Mouse (Mus musculus): ENCODE results near the gene Sytl2. TPM values are rescaled to one million over a fixed set of nuclear protein-coding genes. Genes with fewer than 3 reads are reported as not detected.

The Sytl2 gene
- total RNA-seq, 2 experiments from 2014 or later, result not detected

DNA sequence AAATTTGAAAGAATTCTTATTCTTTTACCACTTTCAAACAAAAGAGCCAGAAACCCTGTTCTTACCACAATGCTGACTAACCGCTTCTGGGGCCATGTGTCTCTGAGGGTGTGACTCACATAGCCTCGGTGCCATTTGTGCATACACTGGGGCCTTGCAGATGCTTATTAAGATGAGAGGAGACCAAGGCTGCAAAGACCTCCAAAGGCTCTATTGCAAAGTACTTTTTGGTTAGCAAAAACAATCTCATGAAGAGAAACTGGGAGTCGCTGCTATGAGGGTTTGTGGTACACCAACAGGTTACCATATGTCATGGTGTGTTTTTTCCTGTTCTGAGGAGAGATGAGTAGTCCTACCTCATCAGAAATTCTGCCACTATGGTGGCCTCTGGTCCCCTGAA lies 53.4 kb downstream of the Sytl2 start:
- no peak for ATAC-seq (replicated peaks; ENCODE audit: poor library complexity, severe bottlenecking)

DNA sequence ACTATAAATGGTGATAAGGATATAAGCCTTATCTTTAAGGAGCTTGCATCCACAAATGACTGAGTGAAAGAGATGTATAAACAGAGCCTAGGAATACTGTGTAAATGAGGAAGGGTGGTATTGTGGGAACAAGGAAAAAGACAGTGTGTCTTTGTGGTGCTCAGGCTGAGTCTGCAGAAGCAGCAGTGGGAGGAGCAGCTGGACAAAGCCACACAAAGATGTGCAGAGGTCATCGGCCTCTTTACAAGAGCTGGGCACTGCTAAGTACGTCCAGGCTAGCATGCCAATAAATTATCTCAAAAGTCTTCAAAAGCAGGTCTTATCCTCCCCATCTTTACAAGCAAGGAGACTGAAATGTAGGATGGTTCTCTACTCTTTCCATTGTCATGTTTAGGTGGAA lies 53.9 kb downstream of the Sytl2 start:
- no peak for ATAC-seq (replicated peaks; ENCODE audit: poor library complexity, severe bottlenecking)

GRCm38 (mm10) chr7:90362788-90363187 lies 60.7 kb downstream of the Sytl2 start:
- ATAC-seq (replicated peaks; ENCODE audit: poor library complexity, severe bottlenecking), result peak; percentile 79

- ATAC-seq (replicated peaks; ENCODE audit: poor library complexity, severe bottlenecking), result peak; percentile 88
Measured at GRCm38 (mm10) chr7:90370071-90370851, 68.2 kb downstream of the Sytl2 start.

DNA sequence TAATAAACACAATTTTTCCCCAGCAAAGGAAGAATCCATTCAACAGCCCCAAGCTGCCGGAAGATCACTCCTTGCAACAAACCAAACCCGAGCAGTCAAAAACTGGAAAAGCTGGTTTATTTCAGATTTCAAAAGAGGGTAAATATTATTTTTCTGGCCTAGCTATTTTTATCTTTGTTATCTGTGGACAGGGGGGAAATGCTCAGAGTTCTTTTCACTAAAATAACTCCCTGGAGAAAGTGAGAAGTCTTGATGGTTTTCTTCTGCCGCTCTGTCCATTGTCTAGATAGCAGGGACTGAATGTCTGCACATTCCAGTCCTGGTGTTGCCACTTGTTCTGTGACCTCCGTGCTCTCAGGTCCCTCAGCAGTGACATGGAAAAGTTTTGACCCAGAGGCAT lies 70.8 kb downstream of the Sytl2 start:
- ATAC-seq (replicated peaks; ENCODE audit: poor library complexity, severe bottlenecking), result no peak

DNA sequence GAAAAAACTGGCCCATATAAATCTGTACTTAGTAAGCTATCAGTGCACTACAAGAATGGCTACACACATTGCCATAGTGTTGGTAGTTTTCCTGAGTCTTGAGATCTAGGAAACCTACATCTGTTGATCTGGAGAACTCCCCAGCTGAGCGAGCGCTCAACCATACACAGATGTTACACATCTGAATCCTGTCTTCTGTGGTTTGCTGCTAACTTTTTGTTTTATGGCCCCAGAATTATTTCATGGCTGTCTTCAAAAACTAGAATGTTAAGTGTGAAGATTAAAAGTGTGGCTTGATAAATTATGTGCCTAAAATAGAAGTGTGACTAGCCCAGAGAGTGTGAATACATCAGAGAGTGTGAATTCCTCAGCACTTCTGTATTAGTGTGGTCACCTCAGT lies 82.4 kb downstream of the Sytl2 start:
- ATAC-seq (replicated peaks; ENCODE audit: poor library complexity, severe bottlenecking), result no peak

- ATAC-seq (replicated peaks; ENCODE audit: poor library complexity, severe bottlenecking), result no peak
Measured at GRCm38 (mm10) chr7:90386885-90387459, 84.9 kb downstream of the Sytl2 start.

DNA sequence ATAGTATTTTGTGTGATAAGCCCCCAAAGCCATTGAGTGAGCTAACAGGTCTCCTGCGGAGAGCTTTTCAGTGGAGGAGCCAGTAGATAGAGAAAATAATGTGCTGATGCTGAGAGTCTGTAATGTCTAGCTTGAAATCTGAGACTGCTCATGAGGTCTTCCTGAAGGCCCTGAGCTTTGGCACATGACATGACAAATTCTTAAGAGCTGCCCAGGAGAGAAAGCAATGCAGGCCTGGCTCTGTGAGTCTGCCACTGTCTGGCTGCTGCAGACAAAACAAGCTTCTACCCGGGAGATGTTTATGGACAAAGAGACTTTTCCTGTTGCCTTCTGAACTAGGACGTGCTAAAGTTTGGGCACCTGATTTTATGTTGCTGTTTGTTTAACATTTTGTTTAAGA lies 87.7 kb downstream of the Sytl2 start:
- no peak for ATAC-seq (replicated peaks; ENCODE audit: poor library complexity, severe bottlenecking)

GRCm38 (mm10) chr7:90395073-90395472 lies 93.0 kb downstream of the Sytl2 start:
- no peak for ATAC-seq (replicated peaks; ENCODE audit: poor library complexity, severe bottlenecking)

- ATAC-seq (replicated peaks; ENCODE audit: poor library complexity, severe bottlenecking), result no peak
Measured at GRCm38 (mm10) chr7:90395928-90396327, 93.9 kb downstream of the Sytl2 start.

GRCm38 (mm10) chr7:90409934-90410333 lies 107.9 kb downstream of the Sytl2 start:
- ATAC-seq (replicated peaks; ENCODE audit: poor library complexity, severe bottlenecking), result peak; percentile 96

- ATAC-seq (replicated peaks; ENCODE audit: poor library complexity, severe bottlenecking), result peak; percentile 100
Measured at GRCm38 (mm10) chr7:90426020-90427001, 124.3 kb downstream of the Sytl2 start, which contains the start of gene Ccdc89. Ccdc89 (plus strand) TSS chr7:90426577.

- ATAC-seq (replicated peaks; ENCODE audit: poor library complexity, severe bottlenecking), result no peak
Measured at GRCm38 (mm10) chr7:90427006-90427405, 125.0 kb downstream of the Sytl2 start.

DNA sequence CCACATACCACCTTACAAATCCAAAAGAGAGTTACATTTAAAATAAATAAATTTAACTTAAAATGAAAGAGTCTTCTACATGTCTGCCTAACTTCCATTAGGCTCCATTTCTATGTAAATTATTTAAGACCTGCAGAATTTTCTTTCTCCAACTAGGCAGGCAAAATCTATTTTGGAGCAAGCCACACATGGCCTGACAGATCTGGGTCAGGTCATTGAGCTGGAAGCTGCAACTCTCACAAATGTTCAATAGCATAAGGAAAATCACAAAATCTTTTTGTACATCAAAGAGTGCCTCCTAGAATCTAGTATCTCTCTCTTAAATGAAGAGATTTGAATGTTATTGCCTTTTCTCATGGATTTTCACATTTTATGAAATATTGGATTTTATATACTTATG lies 130.2 kb downstream of the Sytl2 start:
- no peak for ATAC-seq (replicated peaks; ENCODE audit: poor library complexity, severe bottlenecking)

DNA sequence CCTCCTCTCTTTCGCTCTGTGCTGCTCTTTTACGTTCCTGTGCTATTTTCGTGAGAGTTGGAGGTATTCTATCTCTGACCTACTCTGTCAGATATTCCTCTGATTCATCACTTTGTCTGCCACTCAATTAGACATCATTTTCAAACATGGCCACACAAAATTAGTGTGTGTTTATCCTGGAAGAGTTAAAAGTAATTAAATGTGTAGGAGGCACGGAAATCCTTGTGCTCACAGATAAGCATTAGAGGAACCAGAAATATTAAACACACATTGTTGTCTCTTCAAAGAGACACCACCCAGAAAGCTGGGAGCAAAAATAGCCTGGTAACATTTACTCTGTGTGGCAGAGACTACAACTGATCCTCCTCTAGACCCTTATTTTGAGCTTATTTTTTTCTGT lies 138.0 kb downstream of the Sytl2 start:
- ATAC-seq (replicated peaks; ENCODE audit: poor library complexity, severe bottlenecking), result no peak

GRCm38 (mm10) chr7:90442070-90442469 lies 140.0 kb downstream of the Sytl2 start:
- ATAC-seq (replicated peaks; ENCODE audit: poor library complexity, severe bottlenecking), result peak; percentile 12; the same call in 1 of the 2 replicates

DNA sequence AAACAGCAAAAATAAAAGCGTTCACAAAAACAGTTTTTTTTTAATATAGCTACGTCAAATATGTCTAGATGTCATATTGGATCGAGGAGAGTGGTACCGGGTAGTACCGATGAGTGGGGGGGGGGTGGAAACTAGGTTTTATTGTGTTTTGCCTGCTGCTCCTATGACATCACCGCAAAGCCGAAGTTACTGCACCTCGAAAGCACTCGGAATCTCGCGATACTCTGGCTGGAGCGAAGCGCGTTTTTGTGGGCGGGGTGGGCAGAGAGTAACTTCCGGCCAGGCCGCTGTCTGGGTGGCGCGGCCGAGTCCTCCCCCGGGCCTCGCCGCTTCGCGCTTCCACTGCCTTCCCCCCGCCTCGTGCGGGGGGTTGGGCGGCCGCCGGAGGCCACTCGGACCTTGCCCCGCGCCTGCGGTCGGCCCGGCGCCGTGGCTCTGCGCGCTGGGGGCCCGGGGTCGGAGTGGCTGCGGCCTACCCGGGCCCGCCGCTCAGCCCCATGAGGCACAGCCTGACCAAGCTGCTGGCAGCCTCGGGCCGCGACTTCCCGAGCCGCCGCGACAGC lies 140.5 kb downstream of the Sytl2 start, which contains the start of gene Crebzf:
Gene Crebzf, plus strand, starts transcription at position 212 of the 563 bp plus-strand sequence.
- ATAC-seq (replicated peaks; ENCODE audit: poor library complexity, severe bottlenecking), result peak; percentile 86

DNA sequence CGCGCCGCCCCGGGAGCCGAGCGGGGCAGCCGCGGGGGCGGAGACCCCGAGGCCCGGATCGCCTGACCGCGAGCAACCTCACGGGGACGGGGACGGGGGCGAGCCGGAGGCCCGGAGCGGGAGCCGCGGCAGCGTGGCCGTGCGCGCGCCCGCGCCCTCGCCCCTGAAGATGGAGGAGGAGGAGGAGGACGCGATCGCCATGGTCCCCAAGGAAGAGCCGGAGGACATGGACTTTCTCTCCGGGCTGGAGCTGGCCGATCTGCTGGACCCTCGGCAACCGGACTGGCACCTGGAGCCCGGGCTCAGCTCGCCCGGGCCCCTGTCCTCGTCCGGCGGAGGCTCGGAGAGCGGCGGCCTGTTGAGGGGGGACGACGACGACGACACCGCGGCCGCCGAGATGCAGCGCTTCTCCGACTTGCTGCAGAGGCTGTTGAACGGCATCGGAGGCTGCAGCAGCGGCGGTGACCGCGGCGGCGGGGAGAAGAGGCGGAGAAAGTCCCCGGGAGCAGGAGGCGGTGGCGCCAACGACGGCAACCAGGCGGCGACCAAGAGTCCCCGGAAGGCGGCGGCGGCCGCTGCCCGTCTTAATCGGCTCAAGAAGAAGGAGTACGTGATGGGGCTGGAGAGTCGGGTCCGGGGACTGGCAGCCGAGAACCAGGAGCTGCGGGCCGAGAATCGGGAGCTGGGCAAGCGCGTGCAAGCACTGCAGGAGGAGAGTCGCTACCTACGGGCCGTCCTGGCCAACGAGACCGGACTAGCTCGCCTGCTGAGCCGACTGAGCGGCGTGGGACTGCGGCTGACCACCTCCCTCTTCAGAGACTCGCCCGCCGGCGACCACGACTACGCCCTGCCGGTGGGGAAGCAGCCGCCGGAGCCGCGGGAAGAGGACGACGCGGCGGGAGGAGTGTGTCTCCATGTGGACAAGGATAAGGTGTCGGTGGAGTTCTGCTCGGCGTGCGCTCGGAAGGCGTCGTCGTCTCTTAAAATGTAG lies 141.3 kb downstream of the Sytl2 start:
- peak; percentile 46 for ATAC-seq (replicated peaks; ENCODE audit: poor library complexity, severe bottlenecking)

DNA sequence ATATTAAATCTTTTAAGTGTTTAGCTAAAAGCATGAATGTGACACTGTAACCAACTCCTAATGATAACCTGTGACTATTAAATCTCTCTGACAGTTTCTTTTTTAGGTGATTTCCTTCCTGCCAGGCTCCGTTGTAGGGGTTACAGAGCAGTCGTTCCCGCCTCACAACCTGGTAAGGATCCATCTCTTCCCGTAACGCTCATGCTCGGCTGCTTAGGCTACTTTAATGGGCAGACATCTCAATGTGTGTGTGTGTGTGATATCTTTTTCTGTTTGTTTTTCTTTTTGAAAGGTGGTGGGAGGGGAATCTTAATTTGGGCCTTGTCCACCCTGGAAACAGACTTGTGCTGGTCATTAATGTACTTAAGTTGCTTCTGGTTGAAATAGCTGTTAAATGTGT lies 142.2 kb downstream of the Sytl2 start:
- ATAC-seq (replicated peaks; ENCODE audit: poor library complexity, severe bottlenecking), result no peak
